Mouse (Mus musculus) neural tube, embryonic 13.5 days (tissue): ENCODE results near the gene Kcnj14. TPM values are rescaled to one million over a fixed set of nuclear protein-coding genes. Genes with fewer than 3 reads are reported as not detected.

ENCODE experiments used
- ATAC-seq: fragments of 200-750 bp; cut with Nextera tagmentation; 2 replicates; pipeline ENCODE4 v1.8.0; 2017; ENCODE audit warnings: low read depth, mild to moderate bottlenecking, moderate TSS enrichment, moderate library complexity
- H3K27ac ChIP-seq: fragments of 300-500 bp; sonication (generic); replicated peaks from 2 replicates; pipeline ENCODE4 v1.5.1; 2015; ENCODE audit warnings: moderate library complexity, mild to moderate bottlenecking, inconsistent platforms
- H3K27me3 ChIP-seq: fragments of 300-500 bp; sonication (generic); 2 replicates; pipeline ENCODE4 v1.6.1; 2015; ENCODE audit warnings: mild to moderate bottlenecking, inconsistent platforms
- H3K36me3 ChIP-seq: fragments of 300-500 bp; sonication (generic); 2 replicates; pipeline ENCODE4 v1.6.1; 2015; ENCODE audit warnings: mild to moderate bottlenecking, inconsistent platforms
- H3K4me1 ChIP-seq: fragments of 300-500 bp; sonication (generic); replicated peaks from 2 replicates; pipeline ENCODE4 v1.6.1; 2015; ENCODE audit warnings: inconsistent platforms
- H3K4me2 ChIP-seq: fragments of 300-500 bp; sonication (generic); 2 replicates; pipeline ENCODE4 v1.6.1; 2015; ENCODE audit warnings: inconsistent platforms, mild to moderate bottlenecking, moderate library complexity
- H3K4me3 ChIP-seq: fragments of 300-500 bp; sonication (generic); 2 replicates; pipeline ENCODE4 v1.5.1; 2015; ENCODE audit warnings: mild to moderate bottlenecking, inconsistent platforms
- H3K9ac ChIP-seq: fragments of 300-500 bp; sonication (generic); 2 replicates; pipeline ENCODE4 v1.6.1; 2015; ENCODE audit warnings: moderate library complexity, mild to moderate bottlenecking, inconsistent platforms
- H3K9me3 ChIP-seq: fragments of 300-500 bp; sonication (generic); 2 replicates; pipeline ENCODE4 v1.6.1; 2016; ENCODE audit warnings: inconsistent platforms
- WGBS: fragments of 180-500 bp; shearing (Covaris S2); methylation state at CpG from one replicate; pipeline ENCODE4 v1.1.7; 2015; 5-methylcytosine and 5-hydroxymethylcytosine counted together
- polyA plus RNA-seq: library from polyadenylated mRNA; unstranded; fragments of >200 nt; fragmentation: Nextera tagmentation; extraction: Ambion mirVana; gene quantifications from 2 replicates; pipeline ENCODE4 v1.2.1, GENCODE M21; 2015

The Kcnj14 gene
- polyA plus RNA-seq, 1 experiment from 2014 or later, result 0.93 TPM

DNA sequence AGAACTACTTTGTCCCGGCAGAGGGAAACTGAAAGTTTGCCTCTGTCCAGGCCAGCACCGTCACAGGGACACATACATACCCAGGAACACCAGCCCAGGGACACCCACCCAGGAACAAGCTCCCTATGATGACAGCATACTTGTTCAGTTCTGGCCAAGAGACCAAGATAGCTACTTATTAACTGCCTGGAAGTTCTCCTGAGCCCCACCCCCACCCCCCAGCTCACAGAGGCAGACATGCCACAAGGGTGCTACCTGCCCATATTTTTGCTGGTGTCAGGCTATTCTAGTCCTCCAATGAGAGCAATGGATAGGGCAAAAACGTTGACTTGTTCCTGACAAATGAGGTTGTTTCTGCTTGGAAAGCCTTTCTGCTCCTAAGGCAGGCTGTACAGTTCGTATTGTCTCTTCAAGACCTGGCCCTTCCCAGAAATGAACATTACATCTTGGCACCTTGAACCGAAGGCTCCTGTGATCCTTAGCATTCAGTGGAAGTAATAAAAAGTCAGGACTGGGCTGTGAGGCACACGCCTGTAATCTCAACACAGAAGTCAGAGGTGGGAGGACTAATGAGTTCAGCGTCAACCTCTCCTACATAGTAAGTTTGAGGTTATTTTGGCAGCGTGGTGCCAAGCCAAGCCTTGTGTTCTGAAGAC is 54.0 kb downstream of the Kcnj14 start:
- H3K9me3 ChIP-seq, result no peaks in the 10 kb centered on the region
- H3K4me2 ChIP-seq, result no peak overlapping the region
- no peak overlapping the region for H3K27ac ChIP-seq
- peaks cover 17% of the 10 kb centered on the region; the same call in 1 of the 2 replicates for H3K27me3 ChIP-seq
- H3K9ac ChIP-seq, result no peak overlapping the region
- no peak for ATAC-seq
- H3K4me3 ChIP-seq, result no peak overlapping the region
- 77% methylated on average over 8 of the region's 8 CpGs for WGBS
- H3K36me3 ChIP-seq, result no peaks in the 10 kb centered on the region
- H3K4me1 ChIP-seq, result no peaks in the 10 kb centered on the region

DNA sequence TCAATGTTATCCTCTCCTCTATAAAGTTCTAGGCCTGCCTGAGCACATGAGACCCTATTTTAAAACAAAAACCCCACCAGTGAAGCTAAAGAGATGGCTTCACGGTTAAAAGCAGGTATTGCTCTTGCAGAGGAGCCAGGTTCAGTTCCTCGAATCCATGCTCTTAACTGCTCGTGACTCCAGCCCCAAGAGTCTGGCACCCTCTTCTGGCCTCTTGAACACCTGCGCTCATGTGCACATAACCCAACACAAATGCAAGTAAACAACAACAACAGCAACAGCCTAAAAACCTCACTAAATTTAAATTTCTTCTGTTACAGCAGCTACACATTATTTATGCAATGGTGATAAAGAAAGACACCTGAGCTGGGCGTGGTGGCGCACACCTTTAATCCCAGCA is 57.1 kb downstream of the Kcnj14 start:
- H3K27me3 ChIP-seq, result no peaks in the 10 kb centered on the region
- ATAC-seq, result no peak
- WGBS, result 96% methylated on average over 6 of the region's 6 CpGs

DNA sequence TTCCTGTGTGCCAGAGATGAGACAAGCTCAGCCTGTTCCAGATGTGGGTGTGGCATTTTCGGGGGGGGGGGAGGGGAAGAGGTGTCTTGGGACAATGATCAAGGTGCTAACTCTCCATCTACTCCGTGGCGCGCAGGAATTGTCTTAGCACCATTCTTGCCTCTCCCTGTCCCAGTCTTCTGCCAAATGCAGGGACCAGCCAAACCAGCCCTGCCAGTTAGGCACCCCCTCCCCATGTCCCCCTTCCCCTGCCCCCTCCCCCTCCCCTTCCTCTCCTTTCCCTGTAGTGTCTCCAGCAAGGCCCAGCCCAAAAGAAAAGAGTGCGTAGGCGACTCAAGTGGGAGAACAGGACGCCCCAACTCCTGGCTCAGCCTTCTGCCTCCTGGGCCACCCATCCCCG is 57.8 kb downstream of the Kcnj14 start:
- no peaks in the 10 kb centered on the region for H3K36me3 ChIP-seq
- no peak overlapping the region for H3K27ac ChIP-seq
- H3K4me3 ChIP-seq, result no peak overlapping the region
- no peaks in the 10 kb centered on the region for H3K9me3 ChIP-seq
- WGBS, result 63% methylated on average over 8 of the region's 8 CpGs
- no peak overlapping the region for H3K9ac ChIP-seq
- H3K27me3 ChIP-seq, result no peaks in the 10 kb centered on the region
- ATAC-seq, result no peak
- no peak overlapping the region for H3K4me2 ChIP-seq
- H3K4me1 ChIP-seq, result no peaks in the 10 kb centered on the region

More for the DNA sequence above, 57.1 kb downstream of the Kcnj14 start:
- H3K9ac ChIP-seq, result no peak overlapping the region
- H3K4me1 ChIP-seq, result no peaks in the 10 kb centered on the region
- H3K9me3 ChIP-seq, result no peaks in the 10 kb centered on the region
- no peak overlapping the region for H3K4me3 ChIP-seq
- no peaks in the 10 kb centered on the region for H3K36me3 ChIP-seq
- no peak overlapping the region for H3K27ac ChIP-seq
- no peak overlapping the region for H3K4me2 ChIP-seq

Other genes with a start within 250 kb of the Kcnj14 start
- gene Fgf21, start 209.3 kb downstream of the Kcnj14 start, polyA plus RNA-seq, result not detected in 2 replicates
- not detected in 2 replicates for gene Fut1, start 207.5 kb downstream of the Kcnj14 start, polyA plus RNA-seq
- gene Izumo1, start 203.0 kb downstream of the Kcnj14 start, polyA plus RNA-seq, result 0.10 TPM in 1 of 2 replicates, not detected in the other
- 13.1 TPM in 2 replicates for gene Rasip1, start 197.3 kb downstream of the Kcnj14 start, polyA plus RNA-seq
- gene Mamstr, start 184.8 kb downstream of the Kcnj14 start, polyA plus RNA-seq, result 3.1 and 3.4 TPM in 2 replicates
- 0.15 TPM in 1 of 2 replicates, not detected in the other for gene Fut2, start 158.4 kb downstream of the Kcnj14 start, polyA plus RNA-seq
- gene Ntn5, start 140.8 kb downstream of the Kcnj14 start, polyA plus RNA-seq, result 1.9 and 2.6 TPM in 2 replicates
- 0.52 and 0.93 TPM in 2 replicates for gene Sec1, start 130.4 kb downstream of the Kcnj14 start, polyA plus RNA-seq
- gene Car11, start 124.9 kb downstream of the Kcnj14 start, polyA plus RNA-seq, result 44.5 and 46.0 TPM in 2 replicates
- 3.1 and 4.1 TPM in 2 replicates for gene Dbp, start 119.7 kb downstream of the Kcnj14 start, polyA plus RNA-seq
- gene Rpl18, start 109.3 kb downstream of the Kcnj14 start, polyA plus RNA-seq, result 570 and 614 TPM in 2 replicates
- gene Sphk2, start 106.8 kb downstream of the Kcnj14 start, polyA plus RNA-seq, result 25.1 and 26.3 TPM in 2 replicates
- gene Fam83e, start 103.6 kb downstream of the Kcnj14 start, polyA plus RNA-seq, result 0.39 and 0.55 TPM in 2 replicates
- not detected in 2 replicates for gene Spaca4, start 99.0 kb downstream of the Kcnj14 start, polyA plus RNA-seq
- 17.2 and 17.4 TPM in 2 replicates for gene Lmtk3, start 41.0 kb downstream of the Kcnj14 start, polyA plus RNA-seq
- 4.9 and 5.2 TPM in 2 replicates for gene Sult2b1, start 40.1 kb downstream of the Kcnj14 start, polyA plus RNA-seq
- gene Cyth2, start 10.2 kb downstream of the Kcnj14 start, polyA plus RNA-seq, result 292 and 303 TPM in 2 replicates
- 34.6 and 37.2 TPM in 2 replicates for gene Grwd1, start 6.2 kb upstream of the Kcnj14 start, polyA plus RNA-seq
- gene Kdelr1, start 48.0 kb upstream of the Kcnj14 start, polyA plus RNA-seq, result 41.9 and 44.6 TPM in 2 replicates
- 1.6 and 2.1 TPM in 2 replicates for gene Grin2d, start 53.6 kb upstream of the Kcnj14 start, polyA plus RNA-seq
- not detected in 2 replicates for gene Syngr4, start 71.9 kb upstream of the Kcnj14 start, polyA plus RNA-seq
- gene Tmem143, start 72.2 kb upstream of the Kcnj14 start, polyA plus RNA-seq, result 4.7 and 5.1 TPM in 2 replicates
- gene Emp3, start 96.6 kb upstream of the Kcnj14 start, polyA plus RNA-seq, result 47.4 and 51.6 TPM in 2 replicates
- 3.4 and 3.8 TPM in 2 replicates for gene Ccdc114, start 99.3 kb upstream of the Kcnj14 start, polyA plus RNA-seq
- 0.52 and 0.56 TPM in 2 replicates for gene Abcc6, start 205.5 kb upstream of the Kcnj14 start, polyA plus RNA-seq
- 36.0 and 38.6 TPM in 2 replicates for gene Nomo1, start 208.9 kb upstream of the Kcnj14 start, polyA plus RNA-seq